Mouse (Mus musculus) CH12F3 (cell line): Measurements from ENCODE around the gene Sec16a.

ENCODE experiments used
- in situ Hi-C: fragments of 300-500 bp; cut with MboI; formaldehyde crosslinking; loops from 2 replicates; pipeline ENCODE4 v1.14.3; 2020; ENCODE audit warnings: low sequenced_read_pairs

The Sec16a gene

DNA sequence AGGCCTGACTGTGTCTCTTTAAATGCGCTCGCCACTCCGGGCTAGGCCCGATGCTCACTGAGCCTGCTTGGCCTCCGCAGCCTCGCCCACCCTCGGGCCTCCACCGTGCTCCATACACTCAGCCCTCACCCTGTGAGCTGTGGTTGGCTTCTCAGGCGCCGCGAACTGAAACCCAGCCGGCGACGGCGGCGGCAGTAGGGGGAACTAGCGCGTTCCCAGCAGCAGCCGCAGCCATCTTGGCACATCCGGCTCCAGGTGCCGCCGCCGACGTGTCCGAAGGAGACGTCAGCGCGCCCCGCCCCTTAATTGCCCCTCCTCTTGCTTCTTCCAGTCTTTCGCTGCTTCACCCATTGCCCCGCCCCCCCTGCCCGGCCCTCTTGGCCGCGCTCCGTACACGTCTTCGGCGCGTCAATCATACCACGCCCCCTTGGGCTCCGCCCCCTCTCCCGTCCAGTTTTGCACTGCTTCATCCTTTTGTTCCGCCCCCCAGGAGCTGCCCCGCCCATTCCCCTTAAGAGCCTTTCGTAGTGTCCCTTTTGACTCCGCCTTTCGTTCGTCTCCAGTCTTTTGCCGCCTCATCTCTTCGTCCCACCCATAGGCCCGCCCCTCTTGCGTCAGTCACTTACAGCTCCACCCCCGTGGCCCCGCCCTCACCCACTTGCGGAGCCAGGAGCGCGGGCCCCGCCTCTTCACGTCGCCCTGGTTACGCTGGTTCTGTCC, at the start of gene Sec16a:
Gene Sec16a (minus strand): TSS at position 271 of the 720 bp plus-strand sequence.
- in situ Hi-C loops: no loop called here

- in situ Hi-C loops: no loop called here
Measured at GRCm38 (mm10) chr2:26494396-26494795, 49.4 kb upstream of the Sec16a start.

DNA sequence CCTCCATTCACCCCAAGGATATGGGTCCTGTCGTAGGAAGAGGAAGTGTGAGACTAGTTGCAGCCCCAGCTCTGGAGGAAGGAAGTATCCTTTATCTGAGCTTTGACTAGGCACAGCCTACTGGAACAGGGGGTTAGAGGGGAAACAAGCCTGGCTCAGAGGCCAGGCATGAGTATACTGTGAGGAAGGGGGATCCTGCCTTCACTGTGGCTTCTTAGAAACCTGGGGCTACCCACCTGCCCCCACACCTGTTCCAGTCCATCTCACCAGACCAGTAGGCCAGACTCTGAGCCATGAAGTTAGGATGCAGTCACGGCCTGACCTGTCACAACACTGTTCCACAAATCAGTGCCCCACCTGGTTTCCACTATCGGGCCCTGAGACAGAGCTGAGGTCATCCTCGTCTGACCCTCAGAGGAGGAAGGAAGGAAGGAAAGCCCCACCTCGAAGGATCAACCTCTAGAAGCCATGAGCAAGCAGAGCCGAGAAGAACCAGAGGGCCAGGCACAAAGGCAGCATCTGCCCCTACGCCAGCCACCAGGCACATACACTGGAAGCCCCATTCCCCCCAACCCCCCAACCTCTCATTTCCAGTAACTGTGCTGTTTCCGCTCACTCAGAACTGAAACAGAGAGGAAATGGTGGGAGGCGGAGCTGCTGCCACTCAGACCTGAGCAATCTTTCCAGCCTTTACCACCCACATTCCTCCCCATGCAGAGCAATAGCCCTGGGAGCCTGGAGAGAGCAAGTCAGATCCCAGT, 48.2 kb upstream of the Sec16a start:
- in situ Hi-C loops: no loop called here

DNA sequence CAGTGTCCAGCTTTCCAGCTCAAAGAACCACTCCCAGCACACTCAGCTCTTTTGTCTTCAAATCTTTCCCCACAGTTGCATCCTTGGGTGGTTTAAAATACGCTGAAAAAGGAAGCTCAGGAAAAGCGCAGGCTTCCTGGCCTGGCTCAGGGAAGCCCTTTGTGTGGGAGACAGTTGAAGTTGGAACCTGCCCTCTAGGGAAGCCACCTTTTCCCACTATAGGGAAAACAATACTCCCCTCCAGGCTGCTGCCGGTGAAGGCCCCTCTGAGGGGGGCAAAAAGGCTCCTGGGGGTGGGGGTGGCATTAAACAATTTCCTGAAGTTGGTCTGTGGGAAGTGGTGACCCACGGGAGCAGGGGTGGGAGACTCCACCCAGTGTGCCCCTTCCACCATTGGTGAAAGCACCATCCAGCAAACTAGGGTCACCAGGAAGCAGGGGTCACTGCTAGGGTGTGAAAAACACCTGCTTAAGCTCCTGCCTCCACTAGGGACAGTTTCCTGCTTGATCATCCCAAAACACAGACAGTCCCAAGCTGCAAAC, 45.8 kb upstream of the Sec16a start:
- in situ Hi-C loops: no loop called here

- in situ Hi-C loops: no loop called here
Measured at GRCm38 (mm10) chr2:26488535-26489135, 43.6 kb upstream of the Sec16a start.

GRCm38 (mm10) chr2:26487322-26488021, 42.5 kb upstream of the Sec16a start:
- in situ Hi-C loops: no loop called here

- in situ Hi-C loops: no loop called here
Measured at GRCm38 (mm10) chr2:26486835-26487321, 41.9 kb upstream of the Sec16a start.

GRCm38 (mm10) chr2:26486264-26486810, 41.3 kb upstream of the Sec16a start:
- in situ Hi-C loops: no loop called here

DNA sequence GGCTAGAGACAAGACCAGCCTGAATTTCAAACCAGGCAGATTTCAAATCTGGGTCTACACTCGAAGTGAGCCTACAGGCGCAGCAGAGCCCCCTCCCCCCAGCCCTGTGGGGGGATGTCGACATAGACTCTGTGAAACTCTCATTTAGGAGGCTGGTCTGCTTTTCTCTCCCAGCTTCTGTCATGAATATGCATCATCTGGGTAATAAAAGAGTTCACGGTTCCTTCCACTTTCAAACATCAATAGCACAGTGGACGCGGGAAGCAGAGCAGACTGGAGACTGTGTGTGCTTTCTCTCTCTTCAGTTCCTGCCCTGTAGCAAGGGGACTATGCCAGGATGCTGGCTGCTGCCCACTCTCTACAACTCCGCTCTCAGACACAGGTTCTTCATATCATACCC, 40.7 kb upstream of the Sec16a start:
- in situ Hi-C loops: no loop called here

DNA sequence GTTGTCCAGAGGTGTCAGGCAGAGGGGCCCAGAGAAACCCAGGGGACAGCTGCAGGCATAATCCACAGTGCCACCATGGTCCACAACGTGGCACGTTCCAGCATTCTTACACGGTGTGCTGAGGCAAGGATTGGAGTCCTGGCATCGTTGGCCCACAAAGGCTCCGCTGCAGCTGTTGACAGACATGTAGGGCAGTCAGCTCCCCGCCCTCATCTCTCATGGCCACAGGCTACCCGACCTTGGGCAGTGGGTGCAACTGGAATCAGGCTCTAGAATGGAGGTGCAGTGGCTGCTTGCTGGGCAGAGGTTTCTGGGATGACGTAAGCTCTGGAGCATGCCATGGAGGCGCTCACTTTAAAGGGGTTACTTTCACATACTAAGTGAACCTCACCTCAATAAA, 40.3 kb upstream of the Sec16a start:
- in situ Hi-C loops: no loop called here

DNA sequence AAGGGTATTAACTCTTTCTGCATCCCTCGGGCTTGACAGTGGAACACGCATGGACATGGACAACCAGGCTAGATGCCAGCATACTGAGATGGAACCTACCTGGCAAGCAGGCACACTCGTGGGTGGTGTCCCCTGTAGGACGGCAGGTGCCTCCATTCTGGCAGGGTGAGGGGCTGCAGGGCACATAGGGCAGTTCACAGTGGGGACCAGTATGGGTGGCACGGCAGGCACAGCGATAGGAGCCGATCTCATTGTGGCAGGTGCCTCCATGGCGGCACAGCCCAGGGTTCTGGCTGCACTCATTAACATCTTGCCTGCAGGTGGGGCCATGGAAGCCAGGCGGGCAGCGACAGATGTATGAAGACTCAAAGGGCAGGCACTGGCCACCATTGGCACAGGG, 39.2 kb upstream of the Sec16a start:
- in situ Hi-C loops: no loop called here

- in situ Hi-C loops: no loop called here
Measured at GRCm38 (mm10) chr2:26483230-26483869, 38.3 kb upstream of the Sec16a start.

DNA sequence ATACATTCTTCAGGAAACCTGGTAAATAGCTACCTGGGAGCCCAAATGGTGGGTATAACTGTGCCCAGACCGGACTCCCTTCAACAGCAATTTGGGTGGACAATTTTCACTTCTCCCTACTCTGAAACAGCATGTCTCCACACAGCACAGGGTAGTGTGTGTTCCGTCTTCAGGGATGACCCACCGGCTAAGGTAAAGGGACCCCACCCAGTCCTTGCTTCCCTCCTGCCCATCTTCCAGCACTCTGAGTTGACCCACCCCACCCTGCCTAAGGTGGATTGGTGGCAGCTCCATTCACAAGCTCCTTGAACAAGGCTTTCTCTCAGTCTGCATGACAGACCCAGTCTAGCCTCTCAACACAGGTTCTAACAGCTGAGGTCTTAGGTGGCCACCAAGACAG, 37.8 kb upstream of the Sec16a start:
- in situ Hi-C loops: no loop called here

- in situ Hi-C loops: no loop called here
Measured at GRCm38 (mm10) chr2:26481724-26482495, 36.9 kb upstream of the Sec16a start.

DNA sequence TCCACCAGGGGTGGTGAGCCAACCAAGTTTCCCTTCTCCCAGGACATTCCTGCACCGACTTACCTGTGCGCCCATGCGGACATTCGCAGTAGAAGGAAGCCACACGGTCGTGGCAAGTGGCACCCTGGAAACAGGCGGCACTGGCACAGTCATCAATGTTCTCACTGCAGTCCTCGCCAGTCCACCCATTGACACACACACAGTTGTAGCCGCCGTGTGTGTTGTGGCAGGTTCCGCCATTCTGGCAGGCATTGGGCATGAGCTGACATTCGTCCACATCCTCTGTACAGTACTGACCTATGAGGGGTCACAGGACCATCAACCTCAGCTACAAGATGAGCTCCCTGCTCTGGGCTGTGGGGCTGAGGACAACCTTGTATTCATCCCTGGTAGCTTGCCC, 35.9 kb upstream of the Sec16a start:
- in situ Hi-C loops: no loop called here

GRCm38 (mm10) chr2:26478685-26479205, 33.7 kb upstream of the Sec16a start:
- in situ Hi-C loops: no loop called here

- in situ Hi-C loops: no loop called here
Measured at GRCm38 (mm10) chr2:26477911-26478310, 32.9 kb upstream of the Sec16a start.

GRCm38 (mm10) chr2:26475505-26476430, 30.8 kb upstream of the Sec16a start:
- in situ Hi-C loops: no loop called here
